Mouse (Mus musculus): ENCODE measurements around the gene Fam131b. TPM values are rescaled to one million over a fixed set of nuclear protein-coding genes. Genes with fewer than 3 reads are reported as not detected.

Gene Fam131b
- polyA plus RNA-seq, 1 experiment from 2014 or later, result 0.60 TPM

DNA sequence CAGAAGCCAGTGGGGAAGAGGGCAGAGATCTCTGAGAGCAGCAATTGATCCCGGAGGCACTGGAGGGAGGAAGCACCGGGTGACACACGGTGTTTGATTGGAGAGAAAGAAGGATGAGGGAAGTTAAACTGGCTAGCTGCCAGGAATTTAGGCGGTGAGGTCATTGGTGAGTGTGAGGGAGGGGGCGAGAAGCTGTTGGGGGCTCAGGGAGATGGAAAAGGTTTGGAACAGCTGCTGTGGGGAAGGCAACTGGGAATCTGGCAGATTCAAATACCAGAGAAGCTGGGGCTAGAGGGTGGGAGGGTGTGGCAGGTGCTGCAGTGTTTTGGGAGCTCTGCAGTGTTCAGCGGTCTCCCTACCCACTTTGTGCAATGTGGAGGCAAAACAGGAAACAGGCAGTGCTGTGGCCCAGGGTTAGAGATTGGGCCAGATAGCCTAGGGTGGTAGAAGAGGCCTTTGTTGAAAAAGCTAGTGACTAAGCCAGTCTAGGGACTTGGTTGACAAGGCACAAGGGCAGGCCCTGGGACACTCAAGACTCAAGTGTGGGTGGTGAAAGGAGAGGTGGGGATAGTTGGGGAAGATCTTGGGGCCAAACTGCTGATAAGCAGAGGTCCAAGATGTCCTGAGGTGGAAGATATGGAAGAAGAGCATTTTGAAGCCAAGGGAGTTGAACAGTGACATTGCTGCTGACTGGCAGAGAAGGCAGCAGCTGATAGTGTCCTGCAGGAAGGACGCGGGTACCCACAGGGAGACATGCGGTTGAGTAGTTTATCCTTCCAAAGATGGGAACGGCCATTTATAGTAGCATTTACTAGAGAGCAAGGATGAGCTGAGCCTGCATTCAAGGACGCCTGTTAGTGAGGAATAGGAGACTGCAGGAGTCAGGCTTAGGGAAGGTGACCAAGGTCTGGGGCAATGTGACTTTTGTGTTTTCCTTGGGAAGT lies 29.9 kb upstream of the Fam131b start:
- no peaks in the 10 kb centered on the region for H3K9me3 ChIP-seq
- H3K27ac ChIP-seq, result no peak overlapping the region
- no peaks in the 10 kb centered on the region for H3K27me3 ChIP-seq
- no peak for ATAC-seq (ENCODE audit: insufficient number of reproducible peaks, insufficient read depth, low FRiP score, low TSS enrichment, low read depth)
- peaks cover 41% of the 10 kb centered on the region for H3K4me1 ChIP-seq
- no peak overlapping the region for H3K9ac ChIP-seq
- H3K4me2 ChIP-seq, result no peak overlapping the region; the same call in 1 of the 2 replicates
- 60% methylated on average over 11 of the region's 11 CpGs for WGBS
- H3K4me3 ChIP-seq, result no peak overlapping the region
- H3K36me3 ChIP-seq, result peaks cover 73% of the 10 kb centered on the region

DNA sequence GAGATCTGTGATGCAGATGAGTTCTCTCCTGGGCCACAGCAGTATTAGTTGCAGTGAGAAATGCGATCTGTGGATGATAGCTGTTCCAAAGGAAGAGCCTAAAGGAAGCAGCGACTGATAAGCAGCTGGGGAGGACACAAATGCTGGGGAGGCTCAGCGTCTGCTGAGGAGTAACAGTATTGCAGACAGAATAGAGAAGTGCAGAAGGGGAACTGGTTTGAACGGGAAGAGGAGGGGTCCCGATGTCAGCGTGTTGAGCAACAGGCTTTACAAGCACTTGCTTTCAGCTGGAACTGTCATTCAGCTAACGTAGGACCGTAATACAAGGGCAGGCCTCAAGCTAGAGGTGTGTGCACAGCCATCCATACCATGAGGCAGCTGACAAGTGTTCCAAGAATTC lies 28.7 kb upstream of the Fam131b start:
- no peak overlapping the region for H3K9ac ChIP-seq
- H3K27me3 ChIP-seq, result no peaks in the 10 kb centered on the region
- peaks cover 48% of the 10 kb centered on the region for H3K4me1 ChIP-seq
- H3K4me2 ChIP-seq, result peak overlapping the region; percentile 85; the same call in 1 of the 2 replicates
- H3K27ac ChIP-seq, result peak overlapping the region; percentile 16; the same call in 1 of the 2 replicates
- no peak overlapping the region for H3K4me3 ChIP-seq
- 75% methylated on average over 8 of the region's 8 CpGs for WGBS
- ATAC-seq (ENCODE audit: insufficient number of reproducible peaks, insufficient read depth, low FRiP score, low TSS enrichment, low read depth), result no peak
- no peaks in the 10 kb centered on the region for H3K9me3 ChIP-seq
- peaks cover 61% of the 10 kb centered on the region for H3K36me3 ChIP-seq

DNA sequence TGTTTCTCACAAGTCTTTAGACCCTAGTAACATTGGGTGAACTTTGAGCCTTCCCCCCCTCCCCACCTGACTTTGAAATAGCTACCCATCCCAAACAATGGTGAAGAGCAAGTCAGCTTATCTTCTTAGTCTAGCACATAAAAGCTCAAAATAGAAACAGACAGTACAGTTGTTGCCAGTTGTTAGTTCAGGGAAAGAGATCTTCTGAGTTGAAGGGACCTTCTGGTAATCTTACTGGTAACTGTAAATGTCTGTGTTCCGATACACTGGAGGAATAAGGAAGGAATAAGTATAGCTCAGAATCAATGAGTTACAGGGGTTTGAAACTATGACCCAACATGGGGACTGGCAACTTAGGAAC lies 28.0 kb upstream of the Fam131b start:
- Histone ChIP-seq H3K9me3 (no peaks in the 10 kb centered on the region), H3K4me3 (no peak overlapping the region), H3K27me3 (no peaks in the 10 kb centered on the region), H3K4me1 (peaks cover 48% of the 10 kb centered on the region), H3K36me3 (peaks cover 54% of the 10 kb centered on the region), H3K27ac (0 out of 2 replicates have a peak overlapping the region, but pooled peaks have one; percentile 16), H3K9ac (no peak overlapping the region), H3K4me2 (peak overlapping the region; percentile 85; the same call in 1 of the 2 replicates)
- WGBS, result 96% methylated on average over 1 of the region's 1 CpGs
- no peak for ATAC-seq (ENCODE audit: insufficient number of reproducible peaks, insufficient read depth, low FRiP score, low TSS enrichment, low read depth)

- 80% methylated on average over 7 of the region's 7 CpGs for WGBS
- H3K4me1 ChIP-seq, result peaks cover 48% of the 10 kb centered on the region
- no peak for ATAC-seq (ENCODE audit: insufficient number of reproducible peaks, insufficient read depth, low FRiP score, low TSS enrichment, low read depth)
- peak overlapping the region; percentile 79; the same call in 1 of the 2 replicates for H3K4me3 ChIP-seq
- no peak overlapping the region for H3K9ac ChIP-seq
- no peaks in the 10 kb centered on the region for H3K27me3 ChIP-seq
- H3K36me3 ChIP-seq, result peaks cover 48% of the 10 kb centered on the region
- no peak overlapping the region for H3K27ac ChIP-seq
- no peaks in the 10 kb centered on the region for H3K9me3 ChIP-seq
- peak overlapping the region; percentile 85 for H3K4me2 ChIP-seq
Observed at GRCm38 (mm10) chr6:42351776-42352485, 27.5 kb upstream of the Fam131b start.

DNA sequence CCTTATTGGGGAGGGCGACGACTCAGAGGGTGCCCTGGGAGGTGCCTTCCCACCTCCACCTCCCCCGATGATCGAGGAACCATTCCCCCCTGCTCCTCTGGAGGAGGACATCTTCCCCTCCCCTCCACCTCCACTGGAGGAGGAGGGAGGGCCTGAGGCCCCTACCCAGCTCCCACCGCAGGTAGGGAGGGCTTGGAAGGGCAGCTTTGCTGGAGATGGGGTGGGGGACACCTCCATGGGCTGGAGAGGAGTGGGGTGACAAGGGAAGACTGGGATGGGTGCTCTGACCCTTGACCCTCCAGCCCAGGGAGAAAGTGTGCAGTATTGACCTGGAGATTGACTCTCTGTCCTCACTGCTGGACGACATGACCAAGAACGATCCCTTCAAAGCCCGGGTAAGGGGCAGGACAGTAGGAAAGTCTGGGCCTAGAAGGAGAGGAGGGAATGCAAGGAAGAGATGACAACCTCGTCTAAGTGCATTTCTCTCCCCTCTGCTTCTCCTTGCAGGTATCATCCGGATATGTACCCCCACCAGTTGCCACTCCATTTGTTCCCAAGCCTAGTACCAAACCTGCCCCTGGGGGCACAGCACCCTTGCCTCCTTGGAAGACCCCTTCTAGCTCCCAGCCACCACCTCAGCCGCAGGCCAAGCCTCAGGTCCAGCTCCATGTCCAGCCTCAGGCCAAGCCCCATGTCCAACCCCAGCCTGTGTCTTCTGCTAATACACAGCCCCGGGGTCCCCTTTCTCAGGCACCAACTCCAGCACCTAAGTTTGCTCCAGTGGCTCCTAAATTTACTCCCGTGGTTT lies 26.7 kb upstream of the Fam131b start:
- Histone ChIP-seq H3K27ac (peak overlapping the region; percentile 94), H3K4me2 (peak overlapping the region; percentile 85), H3K4me3 (peak overlapping the region; percentile 79), H3K9ac (peak overlapping the region; percentile 88), H3K27me3 (no peaks in the 10 kb centered on the region), H3K9me3 (no peaks in the 10 kb centered on the region), H3K36me3 (peaks cover 41% of the 10 kb centered on the region), H3K4me1 (peaks cover 48% of the 10 kb centered on the region)
- WGBS, result 45% methylated on average over 13 of the region's 13 CpGs
- ATAC-seq (ENCODE audit: insufficient number of reproducible peaks, insufficient read depth, low FRiP score, low TSS enrichment, low read depth), result no peak

- Histone ChIP-seq H3K27ac (peak overlapping the region; percentile 94), H3K4me2 (peak overlapping the region; percentile 85), H3K9ac (peak overlapping the region; percentile 88), H3K27me3 (no peaks in the 10 kb centered on the region), H3K9me3 (no peaks in the 10 kb centered on the region), H3K36me3 (peaks cover 32% of the 10 kb centered on the region), H3K4me1 (peaks cover 48% of the 10 kb centered on the region), H3K4me3 (peak overlapping the region; percentile 79)
- ATAC-seq (ENCODE audit: insufficient number of reproducible peaks, insufficient read depth, low FRiP score, low TSS enrichment, low read depth), result peak; percentile 48
- under 1% methylated on average over 71 of the region's 72 CpGs for WGBS
Observed at GRCm38 (mm10) chr6:42350021-42350967, 25.9 kb upstream of the Fam131b start.

- Histone ChIP-seq H3K9ac (peak within 1 kb of the TSS; percentile 88), H3K27ac (peak within 1 kb of the TSS; percentile 94), H3K9me3 (no peaks in the 10 kb centered on the region), H3K36me3 (peaks cover 24% of the 10 kb centered on the region), H3K4me3 (peak within 1 kb of the TSS; percentile 79), H3K4me2 (peak within 1 kb of the TSS; percentile 85), H3K27me3 (no peaks in the 10 kb centered on the region), H3K4me1 (peaks cover 47% of the 10 kb centered on the region)
- peak; percentile 87 for ATAC-seq (ENCODE audit: insufficient number of reproducible peaks, insufficient read depth, low FRiP score, low TSS enrichment, low read depth)
- 0% methylated on average over 24 of the region's 36 CpGs for WGBS
Observed at GRCm38 (mm10) chr6:42349426-42350020, 25.1 kb upstream of the Fam131b start, which contains the start of gene Zyx. Gene Zyx (plus strand): TSS chr6:42349630.

DNA sequence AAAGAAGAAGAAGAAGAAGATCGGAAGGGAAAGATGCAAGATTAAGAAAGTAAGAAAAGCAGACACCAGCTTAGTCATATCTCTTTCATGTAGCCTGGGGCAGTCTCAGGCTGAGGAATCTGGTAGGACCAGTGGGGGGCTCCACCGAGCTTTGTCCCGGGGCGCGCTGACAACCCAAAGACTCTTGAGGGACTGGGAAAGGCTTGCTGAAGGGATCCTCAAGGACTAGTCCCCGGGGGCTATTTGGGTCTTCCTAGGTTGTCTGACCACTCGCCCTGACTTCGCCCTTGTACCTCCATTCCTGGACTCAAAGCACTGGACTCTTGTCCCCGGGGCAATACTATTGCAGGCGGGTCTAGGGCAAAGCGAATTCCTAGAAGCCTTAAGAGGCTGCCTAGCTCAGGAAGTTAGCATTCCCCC lies 24.6 kb upstream of the Fam131b start:
- under 1% methylated on average over 11 of the region's 11 CpGs for WGBS
- Histone ChIP-seq H3K4me2 (peak overlapping the region; percentile 85), H3K27ac (peak overlapping the region; percentile 94), H3K4me3 (peak overlapping the region; percentile 79), H3K9me3 (no peaks in the 10 kb centered on the region), H3K27me3 (no peaks in the 10 kb centered on the region), H3K9ac (peak overlapping the region; percentile 88), H3K4me1 (peaks cover 42% of the 10 kb centered on the region), H3K36me3 (peaks cover 20% of the 10 kb centered on the region)
- ATAC-seq (ENCODE audit: insufficient number of reproducible peaks, insufficient read depth, low FRiP score, low TSS enrichment, low read depth), result no peak

DNA sequence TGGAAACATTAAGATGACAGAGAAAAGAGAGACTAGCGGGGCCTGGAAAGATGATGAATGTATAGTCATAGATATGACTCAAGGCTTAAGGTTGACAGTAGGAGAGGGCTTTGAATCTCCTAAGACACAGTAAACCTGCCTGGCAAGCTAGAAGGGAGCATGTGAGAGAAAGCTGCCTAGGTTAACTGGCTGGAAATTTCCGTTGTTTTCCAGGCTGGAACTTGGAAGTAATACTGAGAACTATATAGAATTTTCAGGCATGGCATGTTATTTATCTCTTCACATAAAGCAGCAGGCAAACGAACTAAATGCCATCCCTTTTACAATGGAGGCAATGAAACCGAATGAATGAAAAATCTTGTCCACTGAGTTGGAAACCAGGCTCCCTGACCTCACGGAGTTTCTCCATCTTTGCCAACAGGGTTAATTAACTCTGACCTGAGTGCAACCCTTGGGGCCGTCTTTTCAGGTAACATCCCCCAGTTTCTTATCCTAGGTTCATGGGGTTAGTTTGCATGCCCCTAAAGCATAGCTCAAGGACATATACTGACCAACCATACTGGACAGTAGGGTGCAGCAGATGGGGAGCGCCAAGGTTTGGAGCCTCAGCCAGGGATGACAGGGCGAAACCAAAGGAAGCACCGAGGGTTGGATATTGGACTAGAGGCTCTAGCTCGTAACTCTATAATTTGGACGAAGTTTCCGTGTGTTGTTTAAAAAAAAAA lies 24.0 kb upstream of the Fam131b start:
- peaks cover 36% of the 10 kb centered on the region for H3K4me1 ChIP-seq
- ATAC-seq (ENCODE audit: insufficient number of reproducible peaks, insufficient read depth, low FRiP score, low TSS enrichment, low read depth), result no peak
- WGBS, result 34% methylated on average over 12 of the region's 12 CpGs
- H3K36me3 ChIP-seq, result peaks cover 20% of the 10 kb centered on the region
- peak overlapping the region; percentile 85 for H3K4me2 ChIP-seq
- no peaks in the 10 kb centered on the region for H3K9me3 ChIP-seq
- H3K27me3 ChIP-seq, result no peaks in the 10 kb centered on the region
- no peak overlapping the region for H3K9ac ChIP-seq
- H3K27ac ChIP-seq, result no peak overlapping the region
- H3K4me3 ChIP-seq, result peak overlapping the region; percentile 79

Measured in embryonic facial prominence, embryonic 13.5 days (tissue).